Mouse (Mus musculus): ENCODE measurements at regions not wholly inside any gene's neighbourhood (a gene's known extent, or its start where the extent isn't known, plus 50 kb on each side); places are given as distances from the start of the nearest gene placed in this dataset.

DNA sequence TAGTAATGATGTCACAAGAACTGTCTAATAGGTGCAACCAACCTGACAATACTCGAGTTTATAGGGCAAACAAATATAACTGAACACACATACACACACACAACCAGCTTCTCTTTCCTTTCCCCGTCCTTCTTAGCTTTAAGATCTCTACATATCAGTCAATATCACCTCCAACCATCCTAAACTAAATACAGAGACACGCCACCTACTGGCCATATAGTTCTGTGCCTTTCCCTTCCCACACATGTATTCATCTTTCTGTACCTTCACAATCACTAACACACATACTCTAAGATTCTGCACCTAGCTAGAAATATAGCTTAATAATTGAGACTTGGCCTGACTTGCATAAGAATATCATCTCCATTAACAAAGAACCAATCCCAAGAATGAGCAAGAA lies 688.2 kb downstream of the Ntrk3 start:
- Histone ChIP-seq H3K27ac (no peak overlapping the region), H3K27me3 (no peaks in the 10 kb centered on the region), H3K4me1 (no peaks in the 10 kb centered on the region), H3K9me3 (no peaks in the 10 kb centered on the region), H3K4me2 (replicated peaks) (no peak overlapping the region), H3K36me3 (no peaks in the 10 kb centered on the region), H3K9ac (no peak overlapping the region), H3K4me3 (no peak overlapping the region)
- ATAC-seq (ENCODE audit: low FRiP score, low read depth), result no peak
- WGBS, result 48% methylated on average over 3 of the region's 3 CpGs

DNA sequence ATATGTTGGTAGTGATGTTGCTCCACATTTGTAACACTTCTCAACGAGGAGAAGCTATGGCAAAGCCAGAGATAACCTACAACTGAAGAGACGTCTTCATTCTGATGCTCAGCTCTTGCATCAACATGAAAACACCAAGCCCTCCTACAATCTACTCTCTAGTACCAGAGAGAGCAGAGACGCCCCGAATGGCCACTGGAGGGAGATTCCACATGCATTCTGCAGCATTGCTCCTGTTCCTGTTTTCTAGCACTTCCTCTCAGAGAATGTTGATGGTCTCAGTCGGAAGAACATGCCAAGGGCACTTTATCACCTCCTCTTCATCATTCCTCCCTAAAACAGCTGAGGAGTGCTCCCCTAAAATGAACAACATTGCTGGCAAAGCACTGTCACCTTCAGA lies 692.4 kb downstream of the Ntrk3 start:
- H3K9ac ChIP-seq, result no peak overlapping the region
- WGBS, result 54% methylated on average over 5 of the region's 5 CpGs
- H3K27me3 ChIP-seq, result no peaks in the 10 kb centered on the region
- H3K9me3 ChIP-seq, result no peaks in the 10 kb centered on the region
- no peak overlapping the region for H3K27ac ChIP-seq
- no peak for ATAC-seq (ENCODE audit: low FRiP score, low read depth)
- no peak overlapping the region for H3K4me2 ChIP-seq (replicated peaks)
- H3K36me3 ChIP-seq, result no peaks in the 10 kb centered on the region
- no peak overlapping the region for H3K4me3 ChIP-seq
- H3K4me1 ChIP-seq, result no peaks in the 10 kb centered on the region

- Histone ChIP-seq H3K9ac (no peak overlapping the region), H3K27ac (no peak overlapping the region), H3K36me3 (no peaks in the 10 kb centered on the region), H3K4me2 (replicated peaks) (no peak overlapping the region), H3K9me3 (no peaks in the 10 kb centered on the region), H3K27me3 (no peaks in the 10 kb centered on the region), H3K4me1 (no peaks in the 10 kb centered on the region), H3K4me3 (no peak overlapping the region)
- peak; percentile 72; the same call in 1 of the 2 replicates for ATAC-seq (ENCODE audit: low FRiP score, low read depth)
- WGBS, result 20% methylated on average over 2 of the region's 2 CpGs
Measured at GRCm38 (mm10) chr7:78031032-78031431, 706.8 kb downstream of the Ntrk3 start.

DNA sequence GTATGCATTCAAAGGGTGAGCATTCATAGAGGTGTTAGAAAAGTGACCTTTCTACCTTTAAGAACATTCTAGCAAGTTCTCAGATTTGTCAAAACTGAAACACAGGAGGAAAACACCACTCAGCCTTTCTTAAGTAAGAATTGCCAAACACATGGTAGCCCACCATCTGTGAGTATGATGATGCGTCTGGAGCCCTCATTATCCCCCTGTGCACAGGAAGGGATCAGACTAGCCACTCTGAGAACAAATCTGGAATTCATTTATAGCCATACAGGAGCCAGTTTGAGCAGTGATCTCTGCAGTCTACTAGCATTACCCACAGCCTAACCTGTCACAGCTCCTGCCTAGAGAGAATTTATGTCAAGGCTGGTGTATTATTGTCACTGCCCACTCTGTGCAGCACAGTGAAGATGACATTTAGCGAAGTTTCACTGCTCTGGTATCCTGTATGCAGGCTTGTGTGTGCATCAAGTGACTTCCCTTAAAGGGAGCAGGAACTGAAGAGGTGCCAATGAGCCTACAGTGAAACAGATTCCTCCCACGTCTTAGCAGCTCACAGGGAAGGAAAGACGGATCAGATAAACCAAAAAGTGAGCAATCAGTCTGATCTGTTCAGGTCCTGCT lies 710.7 kb downstream of the Ntrk3 start:
- ATAC-seq (ENCODE audit: low FRiP score, low read depth), result no peak; the same call in 1 of the 2 replicates
- Histone ChIP-seq H3K36me3 (no peaks in the 10 kb centered on the region), H3K4me2 (replicated peaks) (no peak overlapping the region), H3K4me1 (no peaks in the 10 kb centered on the region), H3K27me3 (no peaks in the 10 kb centered on the region), H3K27ac (no peak overlapping the region), H3K9ac (no peak overlapping the region), H3K4me3 (no peak overlapping the region), H3K9me3 (no peaks in the 10 kb centered on the region)
- WGBS, result 37% methylated on average over 4 of the region's 4 CpGs

DNA sequence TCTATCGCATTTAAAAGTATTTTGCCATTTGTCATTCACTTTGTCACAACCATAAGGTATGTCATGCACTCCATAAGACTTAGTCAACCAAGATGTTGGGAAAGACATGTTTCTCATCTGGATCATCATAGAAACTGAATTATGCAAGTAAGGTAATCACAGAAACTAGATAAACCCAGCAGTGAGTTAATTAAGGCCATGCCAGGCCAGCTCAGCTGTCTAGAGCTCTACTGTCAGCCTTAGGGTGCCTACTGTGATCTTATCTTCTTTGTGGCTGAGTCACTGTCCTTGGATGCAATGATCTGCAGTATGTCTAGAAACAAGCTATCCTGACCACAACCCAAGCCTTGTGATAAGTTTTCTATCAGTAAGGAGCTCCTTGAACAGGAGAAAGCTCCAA lies 714.2 kb downstream of the Ntrk3 start:
- Histone ChIP-seq H3K36me3 (no peaks in the 10 kb centered on the region), H3K4me1 (no peaks in the 10 kb centered on the region), H3K9me3 (no peaks in the 10 kb centered on the region), H3K4me3 (no peak overlapping the region), H3K27me3 (no peaks in the 10 kb centered on the region), H3K27ac (no peak overlapping the region), H3K4me2 (replicated peaks) (no peak overlapping the region), H3K9ac (no peak overlapping the region)
- 88% methylated on average over 1 of the region's 1 CpGs for WGBS
- ATAC-seq (ENCODE audit: low FRiP score, low read depth), result no peak

DNA sequence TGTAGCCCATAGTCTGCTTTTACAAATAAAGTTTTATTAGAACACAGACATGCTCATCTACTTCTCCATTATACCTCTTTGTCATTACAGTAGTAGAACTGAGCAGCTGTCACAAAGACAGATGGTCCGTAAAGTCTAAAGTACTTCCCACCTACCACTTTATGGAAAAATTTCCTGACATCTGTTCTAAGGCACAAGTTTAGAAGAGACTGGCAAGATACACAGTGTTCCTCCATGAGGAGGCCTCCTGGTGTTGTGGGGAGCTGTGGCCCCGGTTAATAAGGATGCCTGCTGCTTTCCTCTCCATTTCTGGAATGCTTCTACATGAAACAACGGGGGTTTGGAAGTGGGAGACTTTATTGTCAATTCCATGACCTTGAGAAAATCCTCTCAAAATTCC lies 714.7 kb downstream of the Ntrk3 start:
- no peak for ATAC-seq (ENCODE audit: low FRiP score, low read depth)
- Histone ChIP-seq H3K27ac (no peak overlapping the region), H3K4me1 (no peaks in the 10 kb centered on the region), H3K9ac (no peak overlapping the region), H3K27me3 (no peaks in the 10 kb centered on the region), H3K4me3 (no peak overlapping the region), H3K4me2 (replicated peaks) (no peak overlapping the region), H3K36me3 (no peaks in the 10 kb centered on the region), H3K9me3 (no peaks in the 10 kb centered on the region)
- WGBS, result 43% methylated on average over 3 of the region's 3 CpGs

DNA sequence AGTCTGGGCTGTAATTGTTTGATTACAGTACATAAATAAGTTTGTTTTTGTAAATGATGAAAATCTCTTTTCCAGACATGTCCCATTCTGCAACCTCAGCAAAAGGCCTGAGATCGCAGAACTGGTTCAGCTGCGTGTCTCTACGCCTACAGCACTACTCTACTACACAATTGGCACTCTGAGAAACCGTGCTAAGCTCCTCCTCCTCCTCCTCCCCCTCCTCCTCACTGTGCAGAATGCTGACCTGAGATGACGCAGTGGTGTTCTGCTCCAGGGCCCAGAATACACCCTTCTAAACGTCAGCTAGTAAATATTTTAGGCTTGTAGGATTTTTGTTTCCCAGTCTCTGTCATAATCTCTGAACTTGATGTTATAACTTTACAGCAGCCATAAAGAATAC lies 724.2 kb downstream of the Ntrk3 start:
- Histone ChIP-seq H3K36me3 (no peaks in the 10 kb centered on the region), H3K4me2 (replicated peaks) (no peak overlapping the region), H3K4me3 (no peak overlapping the region), H3K4me1 (no peaks in the 10 kb centered on the region), H3K9ac (no peak overlapping the region), H3K9me3 (no peaks in the 10 kb centered on the region), H3K27me3 (no peaks in the 10 kb centered on the region), H3K27ac (no peak overlapping the region)
- no peak for ATAC-seq (ENCODE audit: low FRiP score, low read depth)
- WGBS, result 56% methylated on average over 6 of the region's 6 CpGs

DNA sequence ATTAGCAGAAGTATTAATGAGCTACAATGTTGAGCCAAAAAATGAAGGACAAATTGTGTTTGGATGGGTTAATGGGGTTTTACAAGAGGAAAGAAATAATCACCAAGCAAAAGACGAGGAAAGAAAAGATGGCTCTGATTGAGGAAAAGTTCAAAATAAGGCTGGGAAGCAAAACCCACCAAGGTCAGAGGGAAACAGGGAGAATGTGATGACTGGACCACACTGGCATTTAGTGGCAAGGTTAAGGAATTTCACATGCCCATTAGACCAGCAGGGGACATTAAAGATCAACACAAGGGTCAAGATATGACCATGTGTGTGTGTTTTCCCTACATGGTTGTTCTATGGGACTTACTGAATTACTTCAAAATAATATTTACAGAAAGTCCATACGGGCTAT lies 734.7 kb downstream of the Ntrk3 start:
- 64% methylated on average over 2 of the region's 2 CpGs for WGBS

DNA sequence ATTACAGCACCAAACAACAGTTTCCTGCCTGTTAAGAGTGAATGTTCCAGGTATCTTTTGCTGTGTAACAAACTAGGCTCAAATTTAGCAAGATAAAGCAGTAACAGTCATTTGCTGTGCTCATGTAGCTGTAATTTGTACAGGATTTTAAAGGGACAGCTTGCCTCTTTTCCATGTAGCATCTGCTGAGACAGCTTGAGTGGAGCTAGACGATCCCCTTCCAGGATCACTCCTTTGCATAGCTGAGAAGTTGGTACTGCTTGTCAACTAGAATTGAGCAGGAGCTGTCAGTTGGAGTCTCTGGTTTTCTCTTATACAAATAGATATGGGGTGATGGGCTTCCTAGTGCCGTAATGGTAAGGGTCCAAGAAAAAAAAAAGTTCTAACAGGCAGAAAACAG lies 744.0 kb downstream of the Ntrk3 start:
- 84% methylated on average over 2 of the region's 2 CpGs for WGBS
- no peak for ATAC-seq (ENCODE audit: low FRiP score, low read depth)
- Histone ChIP-seq H3K27ac (no peak overlapping the region), H3K27me3 (no peaks in the 10 kb centered on the region), H3K4me3 (no peak overlapping the region), H3K4me1 (no peaks in the 10 kb centered on the region), H3K36me3 (no peaks in the 10 kb centered on the region), H3K9me3 (no peaks in the 10 kb centered on the region), H3K9ac (no peak overlapping the region), H3K4me2 (replicated peaks) (no peak overlapping the region)

More for the DNA sequence above, 734.7 kb downstream of the Ntrk3 start:
- H3K4me1 ChIP-seq, result no peaks in the 10 kb centered on the region
- no peak for ATAC-seq (ENCODE audit: low FRiP score, low read depth)
- H3K9me3 ChIP-seq, result no peaks in the 10 kb centered on the region
- no peak overlapping the region for H3K4me2 ChIP-seq (replicated peaks)
- no peaks in the 10 kb centered on the region for H3K36me3 ChIP-seq
- H3K27ac ChIP-seq, result no peak overlapping the region
- no peak overlapping the region for H3K9ac ChIP-seq
- no peak overlapping the region for H3K4me3 ChIP-seq
- H3K27me3 ChIP-seq, result no peaks in the 10 kb centered on the region

- no peak overlapping the region for H3K27ac ChIP-seq
- H3K9ac ChIP-seq, result no peak overlapping the region
- ATAC-seq (ENCODE audit: low FRiP score, low read depth), result no peak
- no peaks in the 10 kb centered on the region for H3K36me3 ChIP-seq
- WGBS, result 56% methylated on average over 10 of the region's 10 CpGs
- no peaks in the 10 kb centered on the region for H3K4me1 ChIP-seq
- H3K27me3 ChIP-seq, result no peaks in the 10 kb centered on the region
- no peak overlapping the region for H3K4me3 ChIP-seq
- no peak overlapping the region for H3K4me2 ChIP-seq (replicated peaks)
- H3K9me3 ChIP-seq, result no peaks in the 10 kb centered on the region
Measured at GRCm38 (mm10) chr7:77990150-77990549, 747.7 kb downstream of the Ntrk3 start.

- Histone ChIP-seq H3K9me3 (no peaks in the 10 kb centered on the region), H3K4me2 (replicated peaks) (no peak overlapping the region), H3K36me3 (no peaks in the 10 kb centered on the region), H3K4me3 (no peak overlapping the region), H3K9ac (no peak overlapping the region), H3K27ac (no peak overlapping the region), H3K4me1 (no peaks in the 10 kb centered on the region), H3K27me3 (no peaks in the 10 kb centered on the region)
- ATAC-seq (ENCODE audit: low FRiP score, low read depth), result no peak
- WGBS, result 63% methylated on average over 5 of the region's 5 CpGs
Measured at GRCm38 (mm10) chr7:77988177-77988576, 749.6 kb downstream of the Ntrk3 start.

DNA sequence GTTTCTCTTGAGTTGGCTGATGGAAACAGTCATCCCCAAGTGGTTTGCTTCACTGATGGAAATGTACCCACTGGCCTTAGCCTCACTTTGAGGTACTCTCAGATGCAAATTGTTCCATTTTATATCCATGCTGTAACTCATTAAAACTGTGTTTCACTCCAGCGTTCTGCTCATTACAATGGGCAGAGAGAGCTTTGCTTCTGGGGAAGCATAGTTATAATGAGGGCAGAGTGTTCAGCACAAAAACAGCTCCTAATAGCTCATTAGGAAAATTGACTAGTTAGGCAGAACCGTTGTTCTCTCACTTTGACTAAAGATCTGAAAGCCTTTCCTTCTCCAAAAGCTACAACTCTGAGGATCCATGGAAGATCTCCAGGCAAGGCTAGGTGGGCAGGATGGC lies 771.2 kb downstream of the Ntrk3 start:
- 16% methylated on average over 2 of the region's 2 CpGs for WGBS
- H3K27me3 ChIP-seq, result no peaks in the 10 kb centered on the region

GRCm38 (mm10) chr7:77933366-77933765 lies 804.4 kb downstream of the Ntrk3 start:
- 64% methylated on average over 2 of the region's 2 CpGs for WGBS
- Histone ChIP-seq H3K4me1 (peaks cover 11% of the 10 kb centered on the region; the same call in 1 of the 2 replicates), H3K4me2 (replicated peaks) (no peak overlapping the region), H3K27me3 (no peaks in the 10 kb centered on the region), H3K4me3 (no peak overlapping the region), H3K9me3 (no peaks in the 10 kb centered on the region), H3K27ac (no peak overlapping the region), H3K36me3 (no peaks in the 10 kb centered on the region), H3K9ac (no peak overlapping the region)
- ATAC-seq (ENCODE audit: low FRiP score, low read depth), result no peak

More for the DNA sequence above, 771.2 kb downstream of the Ntrk3 start:
- Histone ChIP-seq H3K4me2 (replicated peaks) (no peak overlapping the region), H3K4me1 (no peaks in the 10 kb centered on the region), H3K9ac (no peak overlapping the region), H3K9me3 (no peaks in the 10 kb centered on the region), H3K36me3 (no peaks in the 10 kb centered on the region), H3K27ac (no peak overlapping the region), H3K4me3 (no peak overlapping the region)
- no peak for ATAC-seq (ENCODE audit: low FRiP score, low read depth)

Data from limb, embryonic 13.5 days (tissue).